Mouse (Mus musculus): ENCODE results near the gene Cfi.

DNA sequence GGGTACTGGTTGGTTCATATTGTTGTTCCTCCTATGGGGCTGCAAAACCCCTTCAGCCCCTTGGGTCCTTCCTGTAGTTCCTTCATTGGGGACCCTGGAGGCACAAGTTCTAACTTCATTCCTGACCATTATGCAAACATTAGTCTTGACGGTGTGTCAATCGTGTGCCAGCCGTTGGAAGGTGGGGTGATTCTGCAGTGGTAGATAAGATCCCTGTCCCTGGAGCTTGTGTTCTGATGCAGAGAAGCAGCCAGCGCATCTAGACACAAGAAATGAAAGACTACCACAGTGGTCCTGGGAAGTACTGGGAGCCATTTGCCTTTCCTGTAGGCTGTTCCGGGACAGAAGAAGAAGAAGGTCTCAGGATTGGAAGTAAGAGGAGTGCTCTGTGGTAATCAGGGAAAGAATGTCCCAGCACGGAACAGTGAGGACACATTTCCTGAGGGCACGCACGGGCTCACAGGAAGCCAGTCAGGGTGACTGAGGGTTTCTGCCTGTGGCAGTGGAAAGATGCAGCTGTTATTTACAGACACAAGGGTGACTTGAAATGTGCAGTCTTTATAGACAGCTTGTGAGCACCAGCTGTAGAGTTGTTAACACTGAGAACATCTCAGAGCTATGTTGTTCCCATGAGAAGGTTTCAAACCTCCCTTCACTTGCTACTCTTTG is 45.4 kb downstream of the Cfi start:
- no peak for TF ChIP-seq POLR2A (IDR thresholded peaks at IDR 0.05; ENCODE audit: control insufficient read depth, low read depth, low read length)
- no peak for TF ChIP-seq CTCF (IDR thresholded peaks at IDR 0.05; ENCODE audit: control insufficient read depth, insufficient read depth, insufficient replicate concordance, low read depth, low read length)
